Mouse (Mus musculus): ENCODE measurements around the gene Psmd12. TPM values are rescaled to one million over a fixed set of nuclear protein-coding genes. Genes with fewer than 3 reads are reported as not detected.

The Psmd12 gene
- 164 and 168 TPM in 2 replicates for polyA plus RNA-seq (2015; fragmentation: Nextera tagmentation; extraction: Ambion mirVana)

GRCm38 (mm10) chr11:107479053-107479861 lies at the start of gene Psmd12:
Psmd12 (plus strand) TSS chr11:107479484.
- H3K36me3 ChIP-seq: no peaks in the 10 kb centered on the region
- peaks cover 16% of the 10 kb centered on the region for H3K4me1 ChIP-seq
- under 1% methylated on average over 51 of the region's 51 CpGs for WGBS
- H3K4me3 ChIP-seq: peak within 1 kb of the TSS; percentile 83
- peak; percentile 92 for ATAC-seq (ENCODE audit: insufficient number of reproducible peaks, insufficient read depth, low FRiP score, low TSS enrichment, low read depth)
- H3K9me3 ChIP-seq: no peaks in the 10 kb centered on the region
- H3K27me3 ChIP-seq: no peaks in the 10 kb centered on the region
- H3K9ac ChIP-seq: peak within 1 kb of the TSS; percentile 96
- peak within 1 kb of the TSS; percentile 73 for H3K27ac ChIP-seq
- peak within 1 kb of the TSS; percentile 78 for H3K4me2 ChIP-seq

- Histone ChIP-seq H3K27ac (no peak overlapping the region), H3K4me2 (no peak overlapping the region), H3K9me3 (no peaks in the 10 kb centered on the region), H3K4me3 (no peak overlapping the region), H3K4me1 (peaks cover 27% of the 10 kb centered on the region), H3K27me3 (no peaks in the 10 kb centered on the region), H3K9ac (no peak overlapping the region), H3K36me3 (no peaks in the 10 kb centered on the region)
- ATAC-seq (ENCODE audit: insufficient number of reproducible peaks, insufficient read depth, low FRiP score, low TSS enrichment, low read depth): no peak
- 81% methylated on average over 7 of the region's 7 CpGs for WGBS
Observed at GRCm38 (mm10) chr11:107431197-107431965, 47.9 kb upstream of the Psmd12 start.

GRCm38 (mm10) chr11:107435776-107436449 lies 43.4 kb upstream of the Psmd12 start:
- H3K27ac ChIP-seq: no peak overlapping the region
- no peak for ATAC-seq (ENCODE audit: insufficient number of reproducible peaks, insufficient read depth, low FRiP score, low TSS enrichment, low read depth)
- peaks cover 41% of the 10 kb centered on the region for H3K4me1 ChIP-seq
- H3K27me3 ChIP-seq: no peaks in the 10 kb centered on the region
- no peak overlapping the region for H3K4me2 ChIP-seq
- H3K9ac ChIP-seq: no peak overlapping the region
- H3K36me3 ChIP-seq: no peaks in the 10 kb centered on the region
- no peak overlapping the region for H3K4me3 ChIP-seq
- 83% methylated on average over 6 of the region's 6 CpGs for WGBS
- no peaks in the 10 kb centered on the region for H3K9me3 ChIP-seq

- H3K9me3 ChIP-seq: no peaks in the 10 kb centered on the region
- no peaks in the 10 kb centered on the region for H3K36me3 ChIP-seq
- H3K4me2 ChIP-seq: no peak overlapping the region
- 30% methylated on average over 4 of the region's 4 CpGs for WGBS
- ATAC-seq (ENCODE audit: insufficient number of reproducible peaks, insufficient read depth, low FRiP score, low TSS enrichment, low read depth): no peak
- peaks cover 32% of the 10 kb centered on the region for H3K4me1 ChIP-seq
- no peak overlapping the region for H3K4me3 ChIP-seq
- H3K27ac ChIP-seq: peak overlapping the region; percentile 53; the same call in 1 of the 2 replicates
- H3K9ac ChIP-seq: no peak overlapping the region
- H3K27me3 ChIP-seq: no peaks in the 10 kb centered on the region
Observed at GRCm38 (mm10) chr11:107437723-107438122, 41.6 kb upstream of the Psmd12 start.

- no peak for ATAC-seq (ENCODE audit: insufficient number of reproducible peaks, insufficient read depth, low FRiP score, low TSS enrichment, low read depth)
- Histone ChIP-seq H3K4me3 (no peak overlapping the region), H3K27me3 (no peaks in the 10 kb centered on the region), H3K9me3 (no peaks in the 10 kb centered on the region), H3K27ac (peak overlapping the region; percentile 53), H3K4me1 (peaks cover 28% of the 10 kb centered on the region), H3K4me2 (no peak overlapping the region), H3K9ac (no peak overlapping the region), H3K36me3 (no peaks in the 10 kb centered on the region)
- WGBS: 37% methylated on average over 3 of the region's 3 CpGs
Observed at GRCm38 (mm10) chr11:107438140-107438539, 41.1 kb upstream of the Psmd12 start.

GRCm38 (mm10) chr11:107441050-107441449 lies 38.2 kb upstream of the Psmd12 start:
- 48% methylated on average over 3 of the region's 3 CpGs for WGBS

GRCm38 (mm10) chr11:107443121-107444095 lies 35.9 kb upstream of the Psmd12 start:
- Histone ChIP-seq H3K4me1 (peaks cover 17% of the 10 kb centered on the region), H3K9ac (no peak overlapping the region), H3K4me2 (no peak overlapping the region), H3K4me3 (no peak overlapping the region), H3K9me3 (no peaks in the 10 kb centered on the region), H3K27me3 (no peaks in the 10 kb centered on the region), H3K27ac (no peak overlapping the region), H3K36me3 (no peaks in the 10 kb centered on the region)
- ATAC-seq (ENCODE audit: insufficient number of reproducible peaks, insufficient read depth, low FRiP score, low TSS enrichment, low read depth): no peak
- 82% methylated on average over 12 of the region's 12 CpGs for WGBS

More at GRCm38 (mm10) chr11:107441050-107441449, 38.2 kb upstream of the Psmd12 start:
- no peak overlapping the region for H3K4me3 ChIP-seq
- no peak overlapping the region for H3K9ac ChIP-seq
- no peak for ATAC-seq (ENCODE audit: insufficient number of reproducible peaks, insufficient read depth, low FRiP score, low TSS enrichment, low read depth)
- H3K9me3 ChIP-seq: no peaks in the 10 kb centered on the region
- peaks cover 19% of the 10 kb centered on the region for H3K4me1 ChIP-seq
- H3K4me2 ChIP-seq: no peak overlapping the region
- no peaks in the 10 kb centered on the region for H3K36me3 ChIP-seq
- H3K27ac ChIP-seq: no peak overlapping the region
- H3K27me3 ChIP-seq: no peaks in the 10 kb centered on the region

GRCm38 (mm10) chr11:107445683-107446082 lies 33.6 kb upstream of the Psmd12 start:
- H3K4me2 ChIP-seq: no peak overlapping the region
- H3K4me1 ChIP-seq: peaks cover 25% of the 10 kb centered on the region
- 91% methylated on average over 3 of the region's 3 CpGs for WGBS
- no peak overlapping the region for H3K27ac ChIP-seq
- H3K4me3 ChIP-seq: no peak overlapping the region
- H3K27me3 ChIP-seq: no peaks in the 10 kb centered on the region
- H3K36me3 ChIP-seq: no peaks in the 10 kb centered on the region
- no peak for ATAC-seq (ENCODE audit: insufficient number of reproducible peaks, insufficient read depth, low FRiP score, low TSS enrichment, low read depth)
- H3K9me3 ChIP-seq: no peaks in the 10 kb centered on the region
- H3K9ac ChIP-seq: no peak overlapping the region

- no peak overlapping the region for H3K4me3 ChIP-seq
- ATAC-seq (ENCODE audit: insufficient number of reproducible peaks, insufficient read depth, low FRiP score, low TSS enrichment, low read depth): no peak
- H3K27me3 ChIP-seq: no peaks in the 10 kb centered on the region
- no peak overlapping the region for H3K9ac ChIP-seq
- H3K4me1 ChIP-seq: peaks cover 25% of the 10 kb centered on the region
- H3K9me3 ChIP-seq: no peaks in the 10 kb centered on the region
- no peak overlapping the region for H3K4me2 ChIP-seq
- H3K36me3 ChIP-seq: no peaks in the 10 kb centered on the region
- 75% methylated on average over 6 of the region's 6 CpGs for WGBS
- H3K27ac ChIP-seq: no peak overlapping the region
Observed at GRCm38 (mm10) chr11:107446650-107447049, 32.6 kb upstream of the Psmd12 start.

GRCm38 (mm10) chr11:107447349-107447748 lies 31.9 kb upstream of the Psmd12 start:
- no peak overlapping the region for H3K27ac ChIP-seq
- H3K9me3 ChIP-seq: no peaks in the 10 kb centered on the region
- H3K4me2 ChIP-seq: no peak overlapping the region
- WGBS: 48% methylated on average over 5 of the region's 5 CpGs
- H3K27me3 ChIP-seq: no peaks in the 10 kb centered on the region
- peaks cover 22% of the 10 kb centered on the region for H3K4me1 ChIP-seq
- no peak overlapping the region for H3K4me3 ChIP-seq
- no peak overlapping the region for H3K9ac ChIP-seq
- H3K36me3 ChIP-seq: no peaks in the 10 kb centered on the region
- no peak for ATAC-seq (ENCODE audit: insufficient number of reproducible peaks, insufficient read depth, low FRiP score, low TSS enrichment, low read depth)
